42 mouse cellular contexts compared by ENCODE assay signal in the genomic region with DNA sequence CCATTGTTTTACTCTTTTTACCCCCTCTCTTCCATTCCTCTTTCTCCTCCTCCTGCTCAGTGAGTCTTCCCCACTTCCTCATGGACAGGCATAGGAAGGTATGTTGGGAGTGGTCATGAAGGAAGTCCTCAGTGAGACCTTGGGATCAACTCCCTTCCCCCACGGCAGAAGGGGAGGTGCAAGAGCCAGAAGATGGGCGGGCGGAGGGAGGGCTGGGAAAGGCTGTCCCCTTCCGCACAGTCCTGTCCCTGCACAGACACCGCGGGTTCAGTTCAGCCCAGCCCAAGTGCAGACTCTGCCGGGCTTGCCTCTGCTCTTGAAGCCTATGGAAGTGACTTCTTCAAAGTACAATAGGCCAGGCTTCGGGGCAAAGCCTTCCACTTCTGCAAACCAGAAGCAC. TPM values are rescaled to one million over a fixed set of nuclear protein-coding genes. Genes with fewer than 3 reads are reported as not detected.
DNase-seq lines count a peak whose midpoint lies in the region; ATAC-seq and TF ChIP-seq lines count a peak whose summit lies in the region.
"Had no signal": no experiment of that assay in that cellular context is flagged by ENCODE, and none has a peak within 500 bp of the region (broad histone marks: within the 10 kb centered on the region; RNA-seq: fewer than 3 reads in every experiment).

No protein-coding gene starts in this region.

- DNase-seq in kidney, postnatal 10 days: peak; percentile 11
- DNase-seq in kidney, adult 11 months: no peak
- peak; percentile 27 for DNase-seq in lung, postnatal 10 days
- no peak for DNase-seq in lung, postnatal 0 days (ENCODE audit: low spot score)
- peak; percentile 40 for DNase-seq in WW6 (ENCODE audit: low read depth, low spot score)
- DNase-seq in heart, postnatal 14 days: no peak
- DNase-seq: adrenal gland, adult 2 months; adrenal gland, postnatal 36 days; B cell, adult 2 months; cerebellum, adult 18-20 months; cerebellum, postnatal 10 days; gastrocnemius, postnatal 25 days; heart, adult 11 months; heart, postnatal 36 days; kidney, adult 9 months; layer of hippocampus, postnatal 36 days; lung, postnatal 14 days; right cerebral cortex, postnatal 4 days; thymus, adult 18-20 months; thymus, postnatal 25 days had no signal

- no peaks in the 10 kb centered on the region for H3K36me3 ChIP-seq in lung, postnatal 0 days (ENCODE audit: insufficient read depth, low read length)
- H3K36me3 ChIP-seq: embryonic facial prominence, embryonic 13.5 days; forebrain, embryonic 15.5 days; heart, embryonic 10.5 days; heart, embryonic 15.5 days; hindbrain, embryonic 12.5 days; limb, embryonic 10.5 days; limb, embryonic 15.5 days; liver, embryonic 15.5 days; midbrain, embryonic 12.5 days; neural tube, embryonic 13.5 days had no signal

- no peak overlapping the region for H3K9ac ChIP-seq in lung, postnatal 0 days (replicated peaks; ENCODE audit: low read depth)
- H3K9ac ChIP-seq: embryonic facial prominence, embryonic 13.5 days; forebrain, embryonic 15.5 days; heart, embryonic 15.5 days; hindbrain, embryonic 12.5 days; limb, embryonic 15.5 days; liver, embryonic 15.5 days; midbrain, embryonic 12.5 days; neural tube, embryonic 13.5 days had no signal

- no peak for ATAC-seq in lung, postnatal 0 days
- ATAC-seq: forebrain, embryonic 15.5 days; Patski had no signal

- H3K4me3 ChIP-seq in lung, postnatal 0 days (ENCODE audit: low read depth, low read length): no peak overlapping the region
- H3K4me3 ChIP-seq: embryonic facial prominence, embryonic 13.5 days; forebrain, embryonic 10.5 days; forebrain, embryonic 15.5 days; heart, embryonic 10.5 days; heart, embryonic 15.5 days; hindbrain, embryonic 12.5 days; limb, embryonic 10.5 days; limb, embryonic 15.5 days; liver, embryonic 15.5 days; megakaryocyte, embryonic 14.5 days; midbrain, embryonic 12.5 days; neural tube, embryonic 13.5 days had no signal

- H3K27me3 ChIP-seq in lung, postnatal 0 days (replicated peaks; ENCODE audit: insufficient read depth, low read length): no peaks in the 10 kb centered on the region
- H3K27me3 ChIP-seq: embryonic facial prominence, embryonic 13.5 days; forebrain, embryonic 15.5 days; heart, embryonic 15.5 days; hindbrain, embryonic 12.5 days; limb, embryonic 15.5 days; liver, embryonic 15.5 days; megakaryocyte, embryonic 14.5 days; midbrain, embryonic 12.5 days; neural tube, embryonic 13.5 days; Patski had no signal

- no peaks in the 10 kb centered on the region for H3K9me3 ChIP-seq in lung, postnatal 0 days (ENCODE audit: low read length)
- H3K9me3 ChIP-seq: embryonic facial prominence, embryonic 13.5 days; forebrain, embryonic 10.5 days; forebrain, embryonic 15.5 days; heart, embryonic 10.5 days; heart, embryonic 15.5 days; hindbrain, embryonic 12.5 days; limb, embryonic 10.5 days; limb, embryonic 15.5 days; liver, embryonic 15.5 days; midbrain, embryonic 12.5 days; neural tube, embryonic 13.5 days had no signal

- H3K4me1 ChIP-seq in lung, postnatal 0 days (ENCODE audit: insufficient read depth, low read depth, low read length): no peaks in the 10 kb centered on the region
- H3K4me1 ChIP-seq: forebrain, embryonic 15.5 days; hindbrain, embryonic 12.5 days; limb, embryonic 15.5 days; midbrain, embryonic 12.5 days had no signal

- WGBS in lung, postnatal 0 days: 68% methylated on average over 8 of the region's 8 CpGs

- no peak overlapping the region for H3K4me2 ChIP-seq in lung, postnatal 0 days (replicated peaks; ENCODE audit: low read depth, low read length)
- H3K4me2 ChIP-seq: embryonic facial prominence, embryonic 13.5 days; forebrain, embryonic 15.5 days; heart, embryonic 15.5 days; hindbrain, embryonic 12.5 days; limb, embryonic 15.5 days; liver, embryonic 15.5 days; midbrain, embryonic 12.5 days; neural tube, embryonic 13.5 days had no signal

- no peak overlapping the region for H3K27ac ChIP-seq in lung, postnatal 0 days (ENCODE audit: low read length)
- H3K27ac ChIP-seq: embryonic facial prominence, embryonic 13.5 days; forebrain, embryonic 10.5 days; forebrain, embryonic 15.5 days; heart, embryonic 10.5 days; heart, embryonic 15.5 days; hindbrain, embryonic 12.5 days; limb, embryonic 10.5 days; limb, embryonic 15.5 days; liver, embryonic 15.5 days; midbrain, embryonic 12.5 days; neural tube, embryonic 13.5 days; stomach, postnatal 0 days had no signal

- TF ChIP-seq CTCF in lung, postnatal 0 days (IDR thresholded peaks at IDR 0.05): no peak

- no peak for TF ChIP-seq EP300 in lung, postnatal 0 days (IDR thresholded peaks at IDR 0.05)

- intact Hi-C loops in heart, postnatal 14 days (cut with DNase I): no loop called here

RNA-seq across cellular contexts. Expression of gene Wwox, which starts 38.3 kb away (rescaled TPM):
- polyA plus RNA-seq in lung, postnatal 0 days (2015; fragmentation: Nextera tagmentation; extraction: Ambion mirVana): 8.6 and 11.6 TPM in 2 replicates
- 1 to 10 TPM; 5.6 to 6.5 TPM for total RNA-seq in heart, postnatal 14 days (2021)

RNA-seq across cellular contexts. Expression of gene Clec3a, which starts 59.9 kb away (rescaled TPM):
- polyA plus RNA-seq in lung, postnatal 0 days (2015; fragmentation: Nextera tagmentation; extraction: Ambion mirVana): not detected in 2 replicates
- total RNA-seq in heart, postnatal 14 days (2021): not detected
- total RNA-seq: adrenal gland, adult 2 months; adrenal gland, postnatal 36 days; common myeloid progenitor, adult 5-6 weeks; gastrocnemius, adult 18-20 months; layer of hippocampus, postnatal 36 days; left cerebral cortex, postnatal 10 days; MEL had no signal
- polyA plus RNA-seq: adrenal gland, adult 2 months; brain, embryonic 14.5 days; embryonic facial prominence, embryonic 13.5 days; forebrain, embryonic 10.5 days; forebrain, embryonic 15.5 days; frontal cortex, adult 2 months; heart, embryonic 10.5 days; heart, embryonic 15.5 days; large intestine, adult 2 months; limb, embryonic 10.5 days; liver, embryonic 15.5 days; neural tube, embryonic 13.5 days; Patski; spleen, adult 2 months; stomach, postnatal 0 days had no signal

Comparison
In these comparisons a context has a peak if more than half of its experiments do, and no peak if none do; other contexts are left out.
1. DNase-seq: peak in kidney, postnatal 10 days (single experiment), lung, postnatal 10 days (single experiment) and WW6 (single experiment); none in kidney, adult 11 months (single experiment), lung, postnatal 0 days (single experiment) and heart, postnatal 14 days (0 of 2).